Mouse (Mus musculus) forebrain, postnatal 0 days (tissue): Measurements from ENCODE around the gene Cers6. TPM values are rescaled to one million over a fixed set of nuclear protein-coding genes. Genes with fewer than 3 reads are reported as not detected.

Experiments
- ATAC-seq: fragments of 200-750 bp; cut with Nextera tagmentation; 2 replicates; pipeline ENCODE4 v1.8.0; 2017; ENCODE audit warnings: mild to moderate bottlenecking, moderate library complexity
- DNase-seq: peaks from one replicate; pipeline ENCODE4 v3.0.0-alpha.2; 2015
- H3K27ac ChIP-seq: fragments of 300-500 bp; sonication (generic); 2 replicates; pipeline ENCODE4 v1.5.1; 2014; ENCODE audit warnings: low read depth, mild to moderate bottlenecking, antibody characterized with exemption, low read length, moderate library complexity, mixed read lengths
- H3K27me3 ChIP-seq: fragments of 300-500 bp; sonication (generic); 2 replicates; pipeline ENCODE4 v1.6.1; 2014; ENCODE audit warnings: mild to moderate bottlenecking, low read length, mixed read lengths; ENCODE audit not compliant: insufficient read depth
- H3K36me3 ChIP-seq: fragments of 300-500 bp; sonication (generic); 2 replicates; pipeline ENCODE4 v1.6.1; 2014; ENCODE audit warnings: mild to moderate bottlenecking, moderate library complexity; ENCODE audit not compliant: insufficient read depth
- H3K4me1 ChIP-seq: fragments of 300-500 bp; sonication (generic); 2 replicates; pipeline ENCODE4 v1.6.1; 2014; ENCODE audit warnings: antibody characterized with exemption; ENCODE audit not compliant: insufficient read depth
- H3K4me2 ChIP-seq: fragments of 300-500 bp; sonication (generic); 2 replicates; pipeline ENCODE4 v1.6.1; 2014; ENCODE audit warnings: low read depth, mild to moderate bottlenecking, moderate library complexity
- H3K4me3 ChIP-seq: fragments of 300-500 bp; sonication (generic); 2 replicates; pipeline ENCODE4 v1.5.1; 2014; ENCODE audit warnings: low read depth, low read length, mixed read lengths
- H3K9ac ChIP-seq: fragments of 300-500 bp; sonication (generic); 2 replicates; pipeline ENCODE4 v1.6.1; 2014; ENCODE audit warnings: mild to moderate bottlenecking
- H3K9me3 ChIP-seq: fragments of 300-500 bp; sonication (generic); 2 replicates; pipeline ENCODE4 v1.6.1; 2016; ENCODE audit warnings: low read length
- CTCF ChIP-seq: sonication (generic); IDR thresholded peaks from 2 replicates; pipeline ENCODE4 v1.5.1; 2016; ENCODE audit warnings: antibody characterized with exemption, control low read depth, low read depth
- WGBS: fragments of 180-500 bp; shearing (Covaris S2); extraction: QIAGEN DNeasy Blood & Tissue Kit; methylation state at CpG from one replicate; pipeline ENCODE4 v1.1.7; 2014; 5-methylcytosine and 5-hydroxymethylcytosine counted together
- polyA plus RNA-seq: library from polyadenylated mRNA; unstranded; fragments of >200 nt; fragmentation: Nextera tagmentation; extraction: Ambion mirVana; gene quantifications from 2 replicates; pipeline ENCODE4 v1.2.1, GENCODE M21; 2015
- total RNA-seq: library from RNA; depleted of rRNA; stranded (reverse); fragments of >200 nt; gene quantifications from 2 replicates; pipeline ENCODE4 v1.2.3, GENCODE M21; 2014; rRNA removed

The Cers6 gene
- total RNA-seq (67.8 and 81.7 TPM in 2 replicates), polyA plus RNA-seq (19.6 and 26.7 TPM in 2 replicates)

DNA sequence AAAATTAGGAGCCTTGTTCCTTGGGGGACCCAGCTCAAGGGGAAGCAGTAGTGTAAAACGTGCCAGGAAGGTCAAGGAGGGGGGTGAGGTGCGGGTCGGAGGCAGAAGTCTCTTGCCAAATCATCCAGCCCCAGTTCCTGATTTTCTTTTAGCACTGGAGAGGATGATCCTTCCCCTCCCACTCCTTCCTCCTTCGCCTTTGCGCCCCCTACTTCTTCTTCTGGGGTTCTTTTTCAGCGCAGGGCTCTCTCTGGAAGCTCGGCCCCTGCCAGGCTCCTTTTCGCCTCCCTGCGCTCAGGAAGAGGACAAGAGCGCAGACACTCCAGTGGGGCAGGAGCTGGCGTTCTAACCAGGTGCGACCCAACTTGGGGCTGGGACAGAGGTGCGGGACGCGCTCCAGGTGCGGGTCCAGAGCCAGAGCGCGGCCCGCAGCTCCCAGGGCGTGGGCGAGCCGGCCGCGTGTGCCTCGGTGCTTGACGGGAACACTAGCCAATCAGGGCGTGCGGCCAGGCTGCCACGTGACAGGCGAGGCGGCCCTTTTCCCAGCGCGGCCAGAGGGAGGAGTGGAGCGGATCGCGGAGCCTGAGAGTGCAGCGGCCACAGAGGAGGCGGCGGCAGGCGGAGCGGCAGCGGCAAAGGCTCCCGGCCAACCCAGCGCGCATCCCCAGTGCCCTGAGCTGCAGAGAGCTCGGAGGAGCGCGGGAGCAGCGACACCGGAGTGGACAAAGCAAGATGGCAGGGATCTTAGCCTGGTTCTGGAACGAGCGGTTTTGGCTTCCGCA, at the start of gene Cers6:
Gene Cers6, plus strand, starts transcription at position 538 of the 782 bp plus-strand sequence.
- Histone ChIP-seq H3K9ac (peak within 1 kb of the TSS; percentile 82), H3K4me1 (peaks cover 13% of the 10 kb centered on the region), H3K27me3 (no peaks in the 10 kb centered on the region), H3K4me3 (peak within 1 kb of the TSS; percentile 93), H3K27ac (peak within 1 kb of the TSS; percentile 89), H3K9me3 (no peaks in the 10 kb centered on the region), H3K4me2 (peak within 1 kb of the TSS; percentile 89), H3K36me3 (no peaks in the 10 kb centered on the region)
- ATAC-seq (peak; percentile 96), DNase-seq (peak; percentile 96)
- WGBS = 2% methylated on average over 53 of the region's 53 CpGs
- TF ChIP-seq CTCF = peak; percentile 39

DNA sequence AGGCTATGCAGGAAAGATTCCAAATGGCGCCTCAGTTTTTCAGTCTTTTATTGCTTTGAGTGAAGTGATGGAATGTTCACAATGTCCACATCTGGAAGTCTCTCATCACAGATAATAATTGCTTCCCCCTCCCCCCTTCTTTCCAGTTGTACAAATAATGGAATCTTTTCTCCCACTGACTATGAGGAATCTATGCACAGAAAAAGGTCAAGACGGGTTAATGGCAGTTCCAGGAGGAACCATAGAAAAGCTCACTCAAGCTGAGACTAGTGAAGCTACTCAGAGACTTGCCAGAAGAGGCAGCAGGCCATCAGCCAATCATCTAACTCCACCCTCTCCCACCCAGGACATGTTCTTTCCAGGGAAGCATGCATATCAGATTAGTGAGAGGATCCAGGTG, 46.8 kb upstream of the Cers6 start:
- H3K36me3 ChIP-seq = no peaks in the 10 kb centered on the region
- no peak for DNase-seq
- no peak overlapping the region for H3K4me2 ChIP-seq
- no peaks in the 10 kb centered on the region for H3K4me1 ChIP-seq
- no peak overlapping the region for H3K9ac ChIP-seq
- no peak overlapping the region for H3K27ac ChIP-seq
- H3K9me3 ChIP-seq = no peaks in the 10 kb centered on the region
- WGBS = 75% methylated on average over 2 of the region's 2 CpGs
- no peaks in the 10 kb centered on the region for H3K27me3 ChIP-seq
- no peak for ATAC-seq
- H3K4me3 ChIP-seq = no peak overlapping the region
- no peak for TF ChIP-seq CTCF

DNA sequence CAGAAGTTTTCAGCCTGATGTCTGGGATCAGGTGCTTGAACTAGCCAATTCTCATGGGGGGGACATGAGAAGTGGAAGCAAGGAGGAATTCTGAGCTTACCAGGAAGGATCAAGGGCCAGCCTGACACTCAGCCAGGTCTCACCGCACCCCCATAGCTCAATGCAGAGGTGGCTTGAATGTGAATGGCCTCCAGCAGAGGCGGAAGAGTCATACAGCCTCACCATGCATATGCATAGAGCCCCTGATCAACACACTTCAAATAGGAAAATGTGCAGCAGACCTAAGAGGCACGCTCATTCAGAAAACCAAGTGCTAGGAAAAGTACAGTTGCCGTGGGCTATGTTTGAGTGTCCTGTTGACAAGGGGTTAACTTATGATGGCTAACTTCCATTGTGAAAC, 42.2 kb upstream of the Cers6 start:
- no peak for TF ChIP-seq CTCF
- Histone ChIP-seq H3K9me3 (no peaks in the 10 kb centered on the region), H3K27ac (no peak overlapping the region), H3K27me3 (no peaks in the 10 kb centered on the region), H3K4me2 (no peak overlapping the region), H3K9ac (no peak overlapping the region), H3K36me3 (no peaks in the 10 kb centered on the region), H3K4me3 (no peak overlapping the region), H3K4me1 (no peaks in the 10 kb centered on the region)
- ATAC-seq (no peak), DNase-seq (no peak)
- 69% methylated on average over 4 of the region's 4 CpGs for WGBS

DNA sequence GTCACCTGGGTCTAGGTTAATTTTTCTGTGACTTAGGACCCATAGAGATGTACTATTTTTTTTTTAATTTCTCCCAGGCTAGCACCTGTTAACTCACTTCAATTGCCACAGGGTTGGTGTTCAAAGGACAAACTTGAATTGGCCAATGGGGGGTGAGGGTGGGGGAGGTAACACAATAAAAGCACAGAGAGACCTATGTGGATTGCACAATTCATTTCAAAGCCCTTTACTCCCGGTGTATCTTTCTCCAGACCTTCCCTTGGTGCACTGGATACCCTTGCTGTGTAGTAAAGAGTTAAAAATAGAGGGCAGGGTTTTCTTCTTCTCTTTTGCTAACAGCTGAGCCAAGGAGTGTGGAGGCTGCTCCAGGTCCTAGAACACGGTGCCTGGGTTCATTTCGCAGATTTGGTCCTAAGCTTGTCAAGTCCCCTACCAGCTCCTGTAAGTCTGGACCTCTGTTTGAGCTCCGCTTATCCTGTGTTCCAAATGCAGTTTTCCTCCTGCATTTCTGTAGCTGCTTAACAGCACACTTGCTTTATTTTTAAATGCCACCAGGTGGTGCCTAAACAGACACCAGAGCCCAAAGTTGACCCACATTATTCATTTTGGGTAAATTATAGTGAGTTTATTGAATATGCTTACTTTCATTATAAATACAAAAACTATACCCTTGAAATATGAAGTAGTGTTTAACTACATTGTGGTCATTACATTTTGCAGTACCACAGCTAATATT, 38.9 kb upstream of the Cers6 start:
- H3K36me3 ChIP-seq = no peaks in the 10 kb centered on the region
- no peaks in the 10 kb centered on the region for H3K4me1 ChIP-seq
- H3K27ac ChIP-seq = no peak overlapping the region
- H3K9ac ChIP-seq = no peak overlapping the region
- 74% methylated on average over 4 of the region's 4 CpGs for WGBS
- H3K4me2 ChIP-seq = no peak overlapping the region
- H3K27me3 ChIP-seq = no peaks in the 10 kb centered on the region
- no peak overlapping the region for H3K4me3 ChIP-seq
- no peaks in the 10 kb centered on the region for H3K9me3 ChIP-seq
- no peak for ATAC-seq
- TF ChIP-seq CTCF = peak; percentile 48
- DNase-seq = no peak

DNA sequence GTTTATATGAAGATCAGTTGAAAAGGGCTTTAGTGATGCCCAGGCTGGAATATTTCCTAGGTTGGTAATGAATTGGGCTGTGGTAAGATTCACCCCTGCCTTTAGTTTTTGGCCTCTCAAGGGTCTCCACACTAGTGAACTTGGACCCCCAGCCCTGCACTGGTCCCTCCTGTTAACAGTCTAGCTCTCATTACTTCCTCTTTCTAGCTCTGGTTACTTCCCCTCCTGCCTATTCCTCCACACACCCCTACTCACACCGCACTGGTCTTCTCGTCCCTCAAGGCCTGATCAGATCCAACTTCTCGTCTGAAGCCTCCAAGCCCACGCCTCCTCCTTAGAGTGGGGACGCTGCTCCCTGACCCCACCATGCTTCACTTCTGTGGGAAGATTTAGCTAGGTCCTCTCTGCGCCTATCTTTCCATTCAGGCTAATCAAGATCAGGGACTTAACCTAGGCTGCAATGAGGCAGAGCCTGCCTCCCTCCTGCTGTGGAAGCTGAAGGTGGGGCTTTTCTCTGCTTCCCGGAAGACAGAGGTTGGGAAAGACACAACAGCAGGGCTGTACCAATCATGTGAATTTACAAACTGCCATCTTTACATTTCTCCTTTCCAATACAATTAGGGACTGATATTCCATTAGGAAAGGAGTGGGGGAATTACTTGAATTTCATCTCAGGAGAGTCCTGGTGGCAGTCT, 35.8 kb upstream of the Cers6 start:
- H3K4me2 ChIP-seq = no peak overlapping the region
- H3K27ac ChIP-seq = no peak overlapping the region
- no peak for TF ChIP-seq CTCF
- DNase-seq (no peak), ATAC-seq (no peak)
- WGBS = 72% methylated on average over 7 of the region's 7 CpGs
- no peaks in the 10 kb centered on the region for H3K27me3 ChIP-seq
- H3K9ac ChIP-seq = no peak overlapping the region
- no peaks in the 10 kb centered on the region for H3K4me1 ChIP-seq
- no peaks in the 10 kb centered on the region for H3K36me3 ChIP-seq
- no peaks in the 10 kb centered on the region for H3K9me3 ChIP-seq
- H3K4me3 ChIP-seq = no peak overlapping the region

DNA sequence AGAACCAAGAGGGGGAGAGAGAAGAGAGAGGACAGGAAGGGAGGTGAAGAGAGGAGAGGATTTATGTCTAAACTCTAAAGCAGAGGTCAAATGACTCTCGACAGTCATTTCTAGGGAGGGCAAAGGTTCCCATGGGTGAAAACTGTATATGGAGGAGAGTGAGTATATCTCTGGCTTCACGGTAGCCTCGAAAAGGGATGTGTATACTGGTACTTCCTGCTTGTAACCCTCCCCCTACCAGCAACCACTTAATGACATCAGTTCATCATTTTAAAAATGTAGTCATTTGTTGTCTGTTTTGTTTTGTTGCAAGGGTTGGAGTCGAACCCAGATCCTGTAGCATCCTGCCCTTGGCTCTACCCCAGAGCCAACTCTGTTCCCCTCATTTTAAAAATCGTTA, 17.9 kb upstream of the Cers6 start:
- no peak for TF ChIP-seq CTCF
- no peak overlapping the region for H3K27ac ChIP-seq
- no peaks in the 10 kb centered on the region for H3K9me3 ChIP-seq
- no peak overlapping the region for H3K9ac ChIP-seq
- H3K36me3 ChIP-seq = no peaks in the 10 kb centered on the region
- H3K4me3 ChIP-seq = no peak overlapping the region
- DNase-seq = no peak
- no peaks in the 10 kb centered on the region for H3K27me3 ChIP-seq
- no peak for ATAC-seq
- WGBS = 92% methylated on average over 5 of the region's 5 CpGs
- H3K4me2 ChIP-seq = no peak overlapping the region
- H3K4me1 ChIP-seq = no peaks in the 10 kb centered on the region
